Mouse (Mus musculus) heart, adult 10 weeks (tissue): Measurements from ENCODE around the gene Gria4. TPM values are rescaled to one million over a fixed set of nuclear protein-coding genes. Genes with fewer than 3 reads are reported as not detected.

Source experiments
- polyA plus RNA-seq: library from polyadenylated mRNA; stranded (reverse); fragments of 350-450 nt; fragmentation: Illumina TruSeq; extraction: RNeasy Lipid Tissue Mini Kit (QIAGEN cat#74804); gene quantifications from one replicate; pipeline ENCODE4 v1.2.3, GENCODE M21; 2014; ENCODE audit warnings: low read depth, low replicate concordance

The Gria4 gene
- polyA plus RNA-seq: 0.08 TPM

GRCm38 (mm10) chr9:4795544-4796288, at the start of gene Gria4:
Gria4 (minus strand) TSS chr9:4796234.

GRCm38 (mm10) chr9:4375828-4376639, 420.0 kb downstream of the Gria4 start, which contains the start of gene Msantd4:
Msantd4 (plus strand) TSS chr9:4376562.

